Mouse (Mus musculus): ENCODE data around the gene Stxbp2. TPM values are rescaled to one million over a fixed set of nuclear protein-coding genes. Genes with fewer than 3 reads are reported as not detected.
A peak's percentile ranks its signal among the peaks of the same experiment; 100 is the strongest.

Stxbp2 gene
- total RNA-seq, 2 experiments from 2014 or later: 49.2 to 74.6 TPM

- ATAC-seq (replicated peaks; ENCODE audit: low FRiP score, poor library complexity, severe bottlenecking): peak; percentile 12; the same call in 1 of the 2 replicates
Measured at GRCm38 (mm10) chr8:3676993-3677579, 46.3 kb downstream of the Stxbp2 start.

GRCm38 (mm10) chr8:3678831-3679230 is 48.1 kb downstream of the Stxbp2 start:
- ATAC-seq (replicated peaks; ENCODE audit: low FRiP score, poor library complexity, severe bottlenecking): no peak

- no peak for ATAC-seq (replicated peaks; ENCODE audit: low FRiP score, poor library complexity, severe bottlenecking)
Measured at GRCm38 (mm10) chr8:3679236-3679635, 48.5 kb downstream of the Stxbp2 start.

- no peak for ATAC-seq (replicated peaks; ENCODE audit: low FRiP score, poor library complexity, severe bottlenecking)
Measured at GRCm38 (mm10) chr8:3679656-3680055, 48.9 kb downstream of the Stxbp2 start.

- no peak for ATAC-seq (replicated peaks; ENCODE audit: low FRiP score, poor library complexity, severe bottlenecking)
Measured at GRCm38 (mm10) chr8:3682435-3682834, 51.7 kb downstream of the Stxbp2 start.

GRCm38 (mm10) chr8:3683408-3684176 is 52.8 kb downstream of the Stxbp2 start:
- ATAC-seq (replicated peaks; ENCODE audit: low FRiP score, poor library complexity, severe bottlenecking): no peak

GRCm38 (mm10) chr8:3684530-3684929 is 53.8 kb downstream of the Stxbp2 start:
- ATAC-seq (replicated peaks; ENCODE audit: low FRiP score, poor library complexity, severe bottlenecking): no peak

GRCm38 (mm10) chr8:3685422-3685821 is 54.7 kb downstream of the Stxbp2 start:
- ATAC-seq (replicated peaks; ENCODE audit: low FRiP score, poor library complexity, severe bottlenecking): no peak

GRCm38 (mm10) chr8:3687537-3687936 is 56.8 kb downstream of the Stxbp2 start:
- ATAC-seq (replicated peaks; ENCODE audit: low FRiP score, poor library complexity, severe bottlenecking): no peak

GRCm38 (mm10) chr8:3690774-3691173 is 60.0 kb downstream of the Stxbp2 start:
- no peak for ATAC-seq (replicated peaks; ENCODE audit: low FRiP score, poor library complexity, severe bottlenecking)

Other genes with a start within 250 kb of the Stxbp2 start
- 5.0 and 7.3 TPM in 2 replicates for gene Arhgef18, start 237.9 kb upstream of the Stxbp2 start, total RNA-seq (2015; ENCODE audit: low replicate concordance)
- gene Arhgef18, start 237.9 kb upstream of the Stxbp2 start, total RNA-seq (2017; ENCODE audit: low replicate concordance): 7.0 and 7.7 TPM in 2 replicates
- 9.2 TPM in 1 of 2 replicates, not detected in the other for gene Pex11g, start 163.3 kb upstream of the Stxbp2 start, total RNA-seq (2015; ENCODE audit: low replicate concordance)
- 0.09 and 0.28 TPM in 2 replicates for gene Pex11g, start 163.3 kb upstream of the Stxbp2 start, total RNA-seq (2017; ENCODE audit: low replicate concordance)
- gene Tex45, start 160.1 kb upstream of the Stxbp2 start, total RNA-seq (2015; ENCODE audit: low replicate concordance): not detected in 2 replicates
- gene Tex45, start 160.1 kb upstream of the Stxbp2 start, total RNA-seq (2017; ENCODE audit: low replicate concordance): not detected in 2 replicates
- gene Zfp358, start 137.8 kb upstream of the Stxbp2 start, total RNA-seq (2015; ENCODE audit: low replicate concordance): 2.1 and 3.8 TPM in 2 replicates
- 0.17 and 1.1 TPM in 2 replicates for gene Zfp358, start 137.8 kb upstream of the Stxbp2 start, total RNA-seq (2017; ENCODE audit: low replicate concordance)
- gene Mcoln1, start 130.5 kb upstream of the Stxbp2 start, total RNA-seq (2015; ENCODE audit: low replicate concordance): 20.2 and 33.6 TPM in 2 replicates
- 32.5 and 75.4 TPM in 2 replicates for gene Mcoln1, start 130.5 kb upstream of the Stxbp2 start, total RNA-seq (2017; ENCODE audit: low replicate concordance)
- gene Pnpla6, start 115.6 kb upstream of the Stxbp2 start, total RNA-seq (2015; ENCODE audit: low replicate concordance): 40.9 and 43.5 TPM in 2 replicates
- 61.4 and 77.4 TPM in 2 replicates for gene Pnpla6, start 115.6 kb upstream of the Stxbp2 start, total RNA-seq (2017; ENCODE audit: low replicate concordance)
- gene C330021F23Rik, start 63.0 kb upstream of the Stxbp2 start, total RNA-seq (2015; ENCODE audit: low replicate concordance): not detected in 2 replicates
- not detected in 2 replicates for gene C330021F23Rik, start 63.0 kb upstream of the Stxbp2 start, total RNA-seq (2017; ENCODE audit: low replicate concordance)
- gene Camsap3, start 43.7 kb upstream of the Stxbp2 start, total RNA-seq (2015; ENCODE audit: low replicate concordance): not detected in 2 replicates
- gene Camsap3, start 43.7 kb upstream of the Stxbp2 start, total RNA-seq (2017; ENCODE audit: low replicate concordance): 0.28 TPM in 1 of 2 replicates, not detected in the other
- gene Xab2, start 9.6 kb upstream of the Stxbp2 start, total RNA-seq (2015; ENCODE audit: low replicate concordance): 4.4 and 5.4 TPM in 2 replicates
- gene Xab2, start 9.6 kb upstream of the Stxbp2 start, total RNA-seq (2017; ENCODE audit: low replicate concordance): 11.0 and 16.0 TPM in 2 replicates
- gene Pet100, start 9.4 kb upstream of the Stxbp2 start, total RNA-seq (2015; ENCODE audit: low replicate concordance): 49.1 and 125 TPM in 2 replicates
- 57.1 and 125 TPM in 2 replicates for gene Pet100, start 9.4 kb upstream of the Stxbp2 start, total RNA-seq (2017; ENCODE audit: low replicate concordance)
- gene Pcp2, start 5.4 kb upstream of the Stxbp2 start, total RNA-seq (2015; ENCODE audit: low replicate concordance): not detected in 2 replicates
- gene Pcp2, start 5.4 kb upstream of the Stxbp2 start, total RNA-seq (2017; ENCODE audit: low replicate concordance): not detected in 2 replicates
- not detected in 2 replicates for gene Retn, start 24.8 kb downstream of the Stxbp2 start, total RNA-seq (2015; ENCODE audit: low replicate concordance)
- gene Retn, start 24.8 kb downstream of the Stxbp2 start, total RNA-seq (2017; ENCODE audit: low replicate concordance): not detected in 2 replicates
- gene Mcemp1, start 34.8 kb downstream of the Stxbp2 start, total RNA-seq (2015; ENCODE audit: low replicate concordance): 64.0 and 64.8 TPM in 2 replicates
- 29.6 and 32.8 TPM in 2 replicates for gene Mcemp1, start 34.8 kb downstream of the Stxbp2 start, total RNA-seq (2017; ENCODE audit: low replicate concordance)
- 4.4 TPM in 1 of 2 replicates, not detected in the other for gene Fcor, start 41.4 kb downstream of the Stxbp2 start, total RNA-seq (2015; ENCODE audit: low replicate concordance)
- gene Fcor, start 41.4 kb downstream of the Stxbp2 start, total RNA-seq (2017; ENCODE audit: low replicate concordance): 2.8 and 5.6 TPM in 2 replicates
- gene Trappc5, start 45.3 kb downstream of the Stxbp2 start, total RNA-seq (2015; ENCODE audit: low replicate concordance): 1.9 and 3.5 TPM in 2 replicates
- 7.0 and 8.3 TPM in 2 replicates for gene Trappc5, start 45.3 kb downstream of the Stxbp2 start, total RNA-seq (2017; ENCODE audit: low replicate concordance)
- not detected in 2 replicates for gene Fcer2a, start 63.2 kb downstream of the Stxbp2 start, total RNA-seq (2015; ENCODE audit: low replicate concordance)
- gene Fcer2a, start 63.2 kb downstream of the Stxbp2 start, total RNA-seq (2017; ENCODE audit: low replicate concordance): not detected in 2 replicates
- not detected in 2 replicates for gene Clec4g, start 89.7 kb downstream of the Stxbp2 start, total RNA-seq (2015; ENCODE audit: low replicate concordance)
- not detected in 2 replicates for gene Clec4g, start 89.7 kb downstream of the Stxbp2 start, total RNA-seq (2017; ENCODE audit: low replicate concordance)
- gene Cd209a, start 118.0 kb downstream of the Stxbp2 start, total RNA-seq (2015; ENCODE audit: low replicate concordance): 0.77 and 5.2 TPM in 2 replicates
- 2.6 and 3.8 TPM in 2 replicates for gene Cd209a, start 118.0 kb downstream of the Stxbp2 start, total RNA-seq (2017; ENCODE audit: low replicate concordance)
- not detected in 2 replicates for gene Cd209e, start 223.4 kb downstream of the Stxbp2 start, total RNA-seq (2015; ENCODE audit: low replicate concordance)
- gene Cd209e, start 223.4 kb downstream of the Stxbp2 start, total RNA-seq (2017; ENCODE audit: low replicate concordance): not detected in 2 replicates
- gene Cd209d, start 247.6 kb downstream of the Stxbp2 start, total RNA-seq (2015; ENCODE audit: low replicate concordance): not detected in 2 replicates
- not detected in 2 replicates for gene Cd209d, start 247.6 kb downstream of the Stxbp2 start, total RNA-seq (2017; ENCODE audit: low replicate concordance)

All from erythroblast, adult 5-6 weeks (primary cell).